Mouse (Mus musculus) intestine, embryonic 14.5 days (tissue): ENCODE measurements around the gene Mylk2. TPM values are rescaled to one million over a fixed set of nuclear protein-coding genes. Genes with fewer than 3 reads are reported as not detected.

Source experiments
- ATAC-seq: fragments of 200-750 bp; cut with Nextera tagmentation; replicated peaks from 2 replicates; pipeline ENCODE4 v1.8.0; 2017; ENCODE audit warnings: low read depth, moderate number of reproducible peaks, moderate TSS enrichment, moderate library complexity; ENCODE audit not compliant: low FRiP score, low TSS enrichment
- DNase-seq: peaks from one replicate; pipeline ENCODE4 v3.0.0-alpha.2; 2018; ENCODE audit warnings: low spot score
- H3K27ac ChIP-seq: fragments of 300-500 bp; sonication (generic); 2 replicates; pipeline ENCODE4 v1.5.1; 2014; ENCODE audit warnings: low read depth, mild to moderate bottlenecking, control low read depth
- H3K27me3 ChIP-seq: fragments of 300-500 bp; sonication (generic); replicated peaks from 2 replicates; pipeline ENCODE4 v1.6.1; 2014; ENCODE audit warnings: low read length, control low read depth; ENCODE audit not compliant: control insufficient read depth, insufficient read depth
- H3K36me3 ChIP-seq: fragments of 300-500 bp; sonication (generic); 2 replicates; pipeline ENCODE4 v1.6.1; 2014; ENCODE audit warnings: low read length, control low read depth; ENCODE audit not compliant: control insufficient read depth, insufficient read depth
- H3K4me1 ChIP-seq: fragments of 300-500 bp; sonication (generic); replicated peaks from 2 replicates; pipeline ENCODE4 v1.6.1; 2014; ENCODE audit warnings: low read length, control low read depth, mixed read lengths; ENCODE audit not compliant: control insufficient read depth, insufficient read depth
- H3K4me2 ChIP-seq: fragments of 300-500 bp; sonication (generic); 2 replicates; pipeline ENCODE4 v1.6.1; 2014; ENCODE audit warnings: low read length
- H3K4me3 ChIP-seq: fragments of 300-500 bp; sonication (generic); 2 replicates; pipeline ENCODE4 v1.5.1; 2014; ENCODE audit warnings: low read depth, low read length, control low read depth, mixed read lengths
- H3K9ac ChIP-seq: fragments of 300-500 bp; sonication (generic); 2 replicates; pipeline ENCODE4 v1.6.1; 2014; ENCODE audit warnings: mild to moderate bottlenecking, low read length
- H3K9me3 ChIP-seq: fragments of 300-500 bp; sonication (generic); 2 replicates; pipeline ENCODE4 v1.6.1; 2016; ENCODE audit warnings: low read length, control low read depth; ENCODE audit not compliant: control insufficient read depth
- WGBS: fragments of 180-500 bp; shearing (Covaris S2); extraction: QIAGEN DNeasy Blood & Tissue Kit; methylation state at CpG from one replicate; pipeline ENCODE4 v1.1.7; 2014; 5-methylcytosine and 5-hydroxymethylcytosine counted together
- microRNA-seq: library from miRNA; unstranded; fragments of <30 nt; microRNA quantifications from one replicate; pipeline ENCODE4, GENCODE M21; 2016
- polyA plus RNA-seq: library from polyadenylated mRNA; unstranded; fragments of >200 nt; fragmentation: Nextera tagmentation; extraction: Ambion mirVana; gene quantifications from 2 replicates; pipeline ENCODE4 v1.2.1, GENCODE M21; 2014

Gene Mylk2
- polyA plus RNA-seq, 1 experiment from 2014 or later: 0.09 TPM

DNA sequence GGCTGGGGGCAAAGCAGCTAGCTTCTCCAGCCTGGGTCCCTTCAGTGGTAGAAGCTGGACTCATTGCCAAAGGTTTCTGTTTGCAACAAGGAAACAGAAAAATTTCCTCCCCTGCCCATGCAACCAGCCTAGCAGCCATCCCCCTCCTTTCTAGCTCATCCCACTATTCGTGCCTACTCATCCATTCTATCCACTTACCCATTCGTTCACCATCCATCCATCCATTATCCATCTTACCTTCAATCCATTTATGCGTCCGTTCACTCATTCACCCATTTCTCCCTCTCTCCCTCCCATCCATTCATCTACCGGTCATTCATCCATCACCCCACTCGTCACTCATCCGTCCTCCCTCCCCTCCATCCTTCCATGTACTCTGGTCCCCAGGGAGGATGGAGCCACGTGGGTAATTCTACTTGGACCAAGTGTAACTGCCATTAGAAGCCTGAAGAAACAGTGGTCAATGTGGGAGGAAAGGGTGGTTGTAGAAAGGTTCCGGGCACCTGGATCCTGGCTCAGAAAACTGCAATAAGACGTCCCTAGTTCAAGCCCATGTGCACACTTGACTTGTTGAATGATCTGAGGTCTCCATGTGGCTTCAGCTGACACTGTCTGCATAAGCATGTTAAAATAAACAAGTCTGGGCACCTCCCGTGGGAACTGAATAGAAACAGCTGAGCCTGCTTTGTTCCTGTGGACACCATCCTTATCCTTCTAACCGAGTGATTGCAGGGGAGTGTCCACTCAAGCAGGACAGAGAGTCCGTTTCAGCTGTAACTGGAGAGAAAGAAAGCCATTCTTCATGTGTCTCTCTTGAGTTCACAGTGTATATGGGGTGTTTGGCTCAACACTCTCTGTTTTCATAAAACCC, 40.9 kb downstream of the Mylk2 start:
- ATAC-seq: no peak
- H3K4me3 ChIP-seq: peak overlapping the region; percentile 54
- no peak overlapping the region for H3K27ac ChIP-seq
- no peaks in the 10 kb centered on the region for H3K9me3 ChIP-seq
- no peaks in the 10 kb centered on the region for H3K36me3 ChIP-seq
- H3K27me3 ChIP-seq: peaks cover 69% of the 10 kb centered on the region
- WGBS: 18% methylated on average over 13 of the region's 13 CpGs
- H3K4me2 ChIP-seq: peak overlapping the region; percentile 95
- peak overlapping the region; percentile 28 for H3K9ac ChIP-seq
- H3K4me1 ChIP-seq: no peaks in the 10 kb centered on the region
- no peak for DNase-seq

DNA sequence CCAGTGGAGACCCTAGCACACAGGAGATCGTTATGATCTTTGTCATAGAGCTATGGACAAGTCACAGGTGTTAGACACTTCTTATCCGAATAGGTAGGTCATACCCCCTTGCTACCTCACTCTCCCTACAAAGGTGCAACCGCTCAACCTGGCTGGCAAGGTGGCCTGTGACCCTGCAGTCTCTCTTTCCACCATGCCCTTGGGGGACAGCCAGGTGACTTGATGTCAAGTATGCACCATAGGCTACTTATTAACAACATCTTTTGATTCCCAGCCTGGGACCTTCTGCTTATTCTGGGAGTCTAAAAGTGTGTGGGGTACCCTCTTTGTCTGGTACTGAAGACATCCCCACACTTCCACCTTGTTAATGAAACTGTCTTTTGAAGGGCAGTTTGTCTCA, 47.0 kb downstream of the Mylk2 start:
- ATAC-seq: no peak
- 66% methylated on average over 3 of the region's 3 CpGs for WGBS
- Histone ChIP-seq H3K9ac (no peak overlapping the region), H3K4me2 (no peak overlapping the region), H3K36me3 (no peaks in the 10 kb centered on the region), H3K4me1 (no peaks in the 10 kb centered on the region), H3K27me3 (peaks cover 19% of the 10 kb centered on the region; the same call in 1 of the 2 replicates), H3K27ac (no peak overlapping the region), H3K4me3 (no peak overlapping the region), H3K9me3 (no peaks in the 10 kb centered on the region)
- no peak for DNase-seq

DNA sequence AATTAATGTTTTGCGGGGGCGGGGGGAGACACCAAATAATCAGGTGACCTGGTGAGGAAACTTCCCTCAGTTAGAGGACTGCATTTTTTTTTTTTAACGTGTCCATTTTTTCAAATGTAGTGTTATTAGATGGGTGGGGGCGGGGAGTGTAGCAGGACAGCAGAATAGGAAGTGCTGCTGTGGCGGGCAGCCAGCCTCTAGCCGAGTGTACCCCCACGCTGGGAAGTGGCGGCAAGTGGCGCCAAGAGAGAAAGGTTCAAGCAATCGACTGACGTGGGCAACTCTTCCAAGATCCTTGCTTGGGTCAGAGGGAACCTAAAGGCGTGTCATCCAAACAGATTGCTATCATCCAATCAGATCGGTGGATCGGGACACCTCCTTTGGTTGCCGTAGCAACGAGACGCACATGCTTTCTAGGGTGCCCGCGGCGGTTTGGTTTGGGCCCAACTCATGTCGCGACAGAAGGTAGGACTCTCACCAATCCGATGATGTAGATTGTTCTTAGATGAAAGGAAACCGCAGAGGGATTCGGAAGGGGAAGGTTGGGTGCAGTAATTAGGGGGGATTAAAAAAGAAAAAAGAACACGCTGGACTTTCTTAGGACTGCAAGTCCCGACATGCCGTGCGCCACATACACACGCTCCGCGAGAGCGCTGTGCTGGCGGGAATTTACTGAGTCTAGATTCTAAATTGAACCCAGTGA, 51.1 kb downstream of the Mylk2 start, which contains the start of gene Ttll9:
TSS of gene Ttll9 (plus strand) at position 395 of the 703 bp plus-strand sequence.
- Histone ChIP-seq H3K27me3 (0 out of 2 replicates have a peak, but pooled peaks cover 5% of the 10 kb centered on the region), H3K36me3 (no peaks in the 10 kb centered on the region), H3K4me2 (peak within 1 kb of the TSS; percentile 77), H3K9ac (peak within 1 kb of the TSS; percentile 27), H3K4me1 (no peaks in the 10 kb centered on the region), H3K4me3 (peak within 1 kb of the TSS; percentile 49), H3K9me3 (no peaks in the 10 kb centered on the region), H3K27ac (no peak within 1 kb of the TSS)
- 3% methylated on average over 34 of the region's 34 CpGs for WGBS
- ATAC-seq (peak; percentile 96), DNase-seq (peak; percentile 87)

DNA sequence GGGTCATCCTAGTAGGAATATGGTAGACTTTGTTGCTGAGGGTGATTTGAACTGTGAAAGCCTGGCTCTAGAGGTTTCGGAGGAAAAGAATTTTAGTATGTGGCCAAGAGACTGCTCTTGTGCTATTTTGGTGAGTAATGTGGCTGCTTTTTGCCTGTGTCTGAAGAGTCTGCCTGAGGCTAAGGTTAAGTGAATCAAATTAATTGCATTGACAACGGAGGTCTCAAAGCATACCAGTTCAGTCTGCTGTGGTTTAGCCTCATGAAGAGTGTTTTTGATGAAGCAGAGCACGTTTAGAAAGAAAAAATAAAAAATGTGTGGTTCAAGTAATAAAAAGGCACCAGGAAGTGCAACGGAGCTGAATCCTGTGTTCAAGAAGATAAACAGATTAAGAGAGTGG, 54.4 kb downstream of the Mylk2 start:
- DNase-seq: no peak
- Histone ChIP-seq H3K9ac (no peak overlapping the region), H3K36me3 (no peaks in the 10 kb centered on the region), H3K27ac (no peak overlapping the region), H3K4me3 (no peak overlapping the region), H3K4me1 (no peaks in the 10 kb centered on the region), H3K4me2 (no peak overlapping the region), H3K27me3 (0 out of 2 replicates have a peak, but pooled peaks cover 2% of the 10 kb centered on the region), H3K9me3 (no peaks in the 10 kb centered on the region)
- no peak for ATAC-seq
- WGBS: 62% methylated on average over 4 of the region's 4 CpGs

Small RNA genes within 50 kb of the gene (microRNA-seq; reads per million reads assigned to microRNA genes)
- gene Mir5622: 1.8 reads per million, percentile 20 among the genes with 10 or more reads in this experiment

Other genes with a start within 250 kb of the Mylk2 start
- 108 and 113 TPM in 2 replicates for gene H13, start 241.9 kb upstream of the Mylk2 start, polyA plus RNA-seq
- gene Mcts2, start 224.3 kb upstream of the Mylk2 start, polyA plus RNA-seq: 32.8 and 34.0 TPM in 2 replicates
- 101 and 109 TPM in 2 replicates for gene Id1, start 175.1 kb upstream of the Mylk2 start, polyA plus RNA-seq
- gene Cox4i2, start 157.2 kb upstream of the Mylk2 start, polyA plus RNA-seq: 11.0 and 13.1 TPM in 2 replicates
- 75.0 and 76.8 TPM in 2 replicates for gene Bcl2l1, start 79.6 kb upstream of the Mylk2 start, polyA plus RNA-seq
- gene Tpx2, start 63.4 kb upstream of the Mylk2 start, polyA plus RNA-seq: 88.3 and 95.4 TPM in 2 replicates
- gene Foxs1, start 21.9 kb downstream of the Mylk2 start, polyA plus RNA-seq: 2.2 and 2.5 TPM in 2 replicates
- 0.09 and 0.11 TPM in 2 replicates for gene Dusp15, start 40.3 kb downstream of the Mylk2 start, polyA plus RNA-seq
- 0.26 and 0.35 TPM in 2 replicates for gene Ttll9, start 51.1 kb downstream of the Mylk2 start, polyA plus RNA-seq
- 53.9 and 59.6 TPM in 2 replicates for gene Pdrg1, start 104.1 kb downstream of the Mylk2 start, polyA plus RNA-seq
- gene Xkr7, start 120.5 kb downstream of the Mylk2 start, polyA plus RNA-seq: 0.08 TPM in 1 of 2 replicates, not detected in the other
- 1.4 and 2.4 TPM in 2 replicates for gene Ccm2l, start 154.6 kb downstream of the Mylk2 start, polyA plus RNA-seq
- 4.5 and 4.7 TPM in 2 replicates for gene Hck, start 197.1 kb downstream of the Mylk2 start, polyA plus RNA-seq
- 86.8 and 93.7 TPM in 2 replicates for gene Tm9sf4, start 250.0 kb downstream of the Mylk2 start, polyA plus RNA-seq